Mouse (Mus musculus): Measurements from ENCODE around the gene Gaa.

The Gaa gene

DNA sequence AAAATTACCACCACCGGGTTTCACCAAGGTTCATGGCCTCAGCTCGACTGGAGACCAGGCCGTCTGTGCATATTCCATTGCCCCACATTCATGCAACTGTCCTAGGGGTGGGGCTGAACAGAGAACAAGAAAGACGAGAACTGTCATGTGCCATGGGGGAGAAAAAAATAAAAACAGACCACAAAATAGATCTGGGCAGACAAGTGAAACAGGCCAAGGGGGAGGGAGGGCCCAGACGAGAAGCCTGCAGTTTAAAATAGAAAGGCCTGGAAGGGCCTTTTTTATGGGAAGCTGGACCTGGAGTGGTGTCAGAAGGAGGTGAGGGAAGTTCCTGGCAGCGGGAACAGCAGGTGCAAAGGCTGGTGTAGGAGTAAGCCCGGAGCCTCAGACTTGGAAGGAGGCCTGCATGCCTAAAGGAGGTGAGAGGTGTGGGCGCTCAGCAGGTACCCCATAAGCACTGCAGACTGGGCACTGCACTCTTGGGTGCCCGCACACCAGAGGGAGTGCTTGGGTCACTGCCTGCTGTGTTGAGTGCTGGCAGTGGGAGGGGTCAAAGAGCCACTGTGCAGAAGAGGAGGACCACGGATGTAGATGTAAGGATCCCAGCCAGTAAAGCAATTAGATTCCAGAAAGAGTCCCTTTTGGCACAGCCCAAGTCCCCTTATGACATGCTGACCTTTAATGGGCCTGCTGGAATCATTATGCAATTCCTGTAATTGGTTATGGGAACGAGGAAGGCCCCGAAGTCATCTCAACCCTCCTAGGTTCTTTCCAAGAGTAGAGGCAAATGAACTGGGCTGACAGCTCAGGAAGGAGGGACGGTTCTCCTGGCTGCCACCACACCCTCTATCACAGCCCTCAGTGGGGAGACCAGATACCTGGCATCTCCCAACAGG is 39.3 kb downstream of the Gaa start:
- DNase-seq = no peak

DNA sequence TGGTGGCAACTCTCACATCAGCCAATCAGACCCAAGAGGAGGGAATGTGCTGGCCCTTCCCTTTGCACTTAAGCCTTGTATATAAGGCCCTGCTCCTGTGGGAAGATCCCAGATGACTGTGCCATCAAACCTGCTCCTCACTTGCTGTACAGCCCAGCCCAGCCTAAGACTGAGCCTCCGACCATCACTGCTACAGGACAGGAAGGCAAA is 39.9 kb downstream of the Gaa start, which contains the start of gene Card14:
TSS of gene Card14 (plus strand) at position 111 of the 210 bp plus-strand sequence.
- no peak for DNase-seq

DNA sequence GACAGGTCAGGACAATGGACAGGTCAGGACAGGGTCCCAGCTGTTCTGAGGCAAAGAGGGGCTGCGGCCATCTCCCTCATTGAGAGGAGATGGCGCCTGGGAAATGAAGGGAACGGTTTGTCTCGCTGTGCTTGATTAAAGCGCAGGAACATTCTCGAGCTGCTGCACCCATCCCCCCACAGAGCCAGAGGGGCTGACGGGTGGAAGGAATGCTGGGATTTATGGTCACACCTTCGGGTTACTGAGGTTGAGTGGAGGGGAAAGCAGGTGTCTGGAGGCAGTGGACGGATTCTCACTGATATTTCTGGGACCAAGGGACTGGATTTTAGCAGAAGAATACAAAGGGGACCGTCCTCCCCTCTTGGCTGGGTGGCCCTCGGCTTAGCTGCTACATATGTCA is 40.2 kb downstream of the Gaa start:
- DNase-seq = no peak

- DNase-seq = no peak
Measured at GRCm38 (mm10) chr11:119310621-119311020, 42.9 kb downstream of the Gaa start.

- no peak for DNase-seq
Measured at GRCm38 (mm10) chr11:119314252-119314936, 46.7 kb downstream of the Gaa start.

DNA sequence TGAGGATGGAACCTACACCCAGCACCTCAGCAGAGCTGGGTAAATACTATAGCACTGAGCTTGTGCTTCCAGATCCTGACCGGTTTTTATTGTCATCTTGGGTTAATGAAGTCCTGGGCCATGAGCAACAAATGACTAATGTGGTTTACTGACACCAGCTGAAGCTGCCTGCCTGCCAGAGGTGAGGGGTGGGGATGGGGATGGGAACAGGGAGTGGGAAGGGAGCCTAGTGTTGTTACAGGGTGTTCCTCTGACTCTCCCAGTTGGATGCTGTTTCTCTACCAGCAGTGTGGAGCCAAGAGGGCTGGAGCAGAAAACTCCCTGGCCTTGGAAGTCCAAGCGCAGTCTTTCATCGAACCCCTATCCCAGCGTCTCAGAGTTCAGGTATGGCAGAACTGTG is 49.0 kb downstream of the Gaa start:
- no peak for DNase-seq

DNA sequence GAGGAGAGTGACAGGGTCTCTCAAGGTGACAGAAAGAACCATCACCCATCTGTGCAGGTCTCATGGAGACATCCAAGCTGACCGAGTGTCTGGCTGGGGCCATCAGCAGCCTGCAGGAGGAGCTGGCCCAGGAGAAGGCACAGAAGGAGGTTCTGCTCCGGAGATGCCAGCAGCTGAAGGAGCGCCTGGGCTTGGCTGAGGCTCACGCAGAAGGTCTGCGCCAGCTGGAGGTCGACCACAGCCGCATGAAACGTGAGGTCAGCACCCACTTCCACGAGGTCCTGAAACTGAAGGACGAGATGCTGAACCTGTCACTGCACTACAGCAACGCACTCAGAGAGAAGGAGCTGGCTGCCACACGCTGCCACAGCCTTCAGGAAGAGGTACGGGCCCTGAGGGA is 54.8 kb downstream of the Gaa start:
- no peak for DNase-seq

- DNase-seq = no peak
Measured at GRCm38 (mm10) chr11:119325068-119325467, 57.4 kb downstream of the Gaa start.

- no peak for DNase-seq
Measured at GRCm38 (mm10) chr11:119330592-119330991, 62.9 kb downstream of the Gaa start.

- DNase-seq = no peak
Measured at GRCm38 (mm10) chr11:119331970-119332369, 64.3 kb downstream of the Gaa start.

All from right cerebral cortex, postnatal 14 days (tissue).